Mouse (Mus musculus): Measurements from ENCODE around the gene Cdc42bpa.

- TF ChIP-seq CTCF (IDR thresholded peaks at IDR 0.05; ENCODE audit: low read depth), result peak; percentile 56
- no peak for TF ChIP-seq EP300 (IDR thresholded peaks at IDR 0.05; ENCODE audit: low read depth)
These were observed 214.9 kb downstream of the Cdc42bpa start for GRCm38 (mm10) chr1:180175167-180175566.
